Mouse (Mus musculus) heart, adult 2 months (tissue): ENCODE measurements at regions not wholly inside any gene's neighbourhood (a gene's known extent, or its start where the extent isn't known, plus 50 kb on each side); places are given as distances from the start of the nearest gene placed in this dataset.

Experiments
- EP300 ChIP-seq: fragments of 200-500 bp; IDR thresholded peaks from 2 replicates; pipeline ENCODE4 v1.6.1; 2011; ENCODE audit warnings: low read depth, low read length, control low read depth; ENCODE audit not compliant: insufficient read depth
- POLR2A ChIP-seq: fragments of 200-500 bp; IDR thresholded peaks from 2 replicates; pipeline ENCODE4 v1.6.1; 2011; ENCODE audit warnings: mild to moderate bottlenecking, low read depth, low read length, control low read depth; ENCODE audit not compliant: insufficient read depth

DNA sequence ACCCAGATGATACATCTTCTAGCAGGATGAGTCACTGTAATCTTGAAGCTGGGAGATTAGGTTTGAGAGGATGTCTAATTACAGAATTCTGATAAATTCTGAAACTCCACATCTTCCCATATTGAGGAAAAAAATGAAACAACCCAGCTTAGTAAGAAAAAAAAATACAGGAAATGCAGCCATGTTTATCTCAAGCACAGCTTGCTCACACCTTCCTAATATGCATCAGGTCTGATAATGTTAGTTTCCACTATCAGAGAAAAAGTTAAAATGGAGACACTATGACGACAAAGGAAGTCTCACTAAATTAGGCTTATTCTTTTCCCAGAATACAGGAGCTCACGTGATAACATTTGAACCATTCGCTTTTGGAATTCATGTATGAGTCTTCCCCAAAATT is 111.4 kb upstream of the Thumpd2 start:
- TF ChIP-seq POLR2A: no peak
- TF ChIP-seq EP300: no peak
